Mouse (Mus musculus) liver, embryonic 15.5 days (tissue): ENCODE results near the gene Pidd1. TPM values are rescaled to one million over a fixed set of nuclear protein-coding genes. Genes with fewer than 3 reads are reported as not detected.
A peak's percentile ranks its signal among the peaks of the same experiment; 100 is the strongest.

Experiments
- ATAC-seq: fragments of 200-750 bp; cut with Nextera tagmentation; 2 replicates; pipeline ENCODE4 v1.8.0; 2017; ENCODE audit warnings: moderate number of reproducible peaks, mild to moderate bottlenecking, moderate library complexity; ENCODE audit not compliant: insufficient read depth
- H3K27ac ChIP-seq: fragments of 300-500 bp; sonication (generic); replicated peaks from 2 replicates; pipeline ENCODE4 v1.5.1; 2015; ENCODE audit warnings: mild to moderate bottlenecking, inconsistent platforms
- H3K27me3 ChIP-seq: fragments of 300-500 bp; sonication (generic); 2 replicates; pipeline ENCODE4 v1.6.1; 2015; ENCODE audit warnings: mild to moderate bottlenecking, inconsistent platforms
- H3K36me3 ChIP-seq: fragments of 300-500 bp; sonication (generic); replicated peaks from 2 replicates; pipeline ENCODE4 v1.6.1; 2015; ENCODE audit warnings: moderate library complexity, mild to moderate bottlenecking, inconsistent platforms
- H3K4me1 ChIP-seq: fragments of 300-500 bp; sonication (generic); replicated peaks from 2 replicates; pipeline ENCODE4 v1.6.1; 2015; ENCODE audit warnings: inconsistent platforms
- H3K4me2 ChIP-seq: fragments of 300-500 bp; sonication (generic); 2 replicates; pipeline ENCODE4 v1.6.1; 2015; ENCODE audit warnings: moderate library complexity, mild to moderate bottlenecking, inconsistent platforms
- H3K4me3 ChIP-seq: fragments of 300-500 bp; sonication (generic); replicated peaks from 2 replicates; pipeline ENCODE4 v1.5.1; 2015; ENCODE audit warnings: mild to moderate bottlenecking, inconsistent platforms
- H3K9ac ChIP-seq: fragments of 300-500 bp; sonication (generic); 2 replicates; pipeline ENCODE4 v1.6.1; 2015; ENCODE audit warnings: moderate library complexity, mild to moderate bottlenecking, inconsistent platforms
- H3K9me3 ChIP-seq: fragments of 300-500 bp; sonication (generic); replicated peaks from 2 replicates; pipeline ENCODE4 v1.6.1; 2016; ENCODE audit warnings: inconsistent platforms
- WGBS: fragments of 180-500 bp; shearing (Covaris S2); methylation state at CpG from one replicate; pipeline ENCODE4 v1.1.7; 2015; ENCODE audit warnings: mixed read lengths; ENCODE audit not compliant: insufficient replicate concordance; 5-methylcytosine and 5-hydroxymethylcytosine counted together
- polyA plus RNA-seq: library from polyadenylated mRNA; unstranded; fragments of >200 nt; fragmentation: Nextera tagmentation; extraction: Ambion mirVana; gene quantifications from 2 replicates; pipeline ENCODE4 v1.2.1, GENCODE M21; 2015

Gene Pidd1
- polyA plus RNA-seq, 1 experiment from 2014 or later: 10.3 TPM

- WGBS: 86% methylated on average over 13 of the region's 13 CpGs
- no peaks in the 10 kb centered on the region for H3K27me3 ChIP-seq
- peak overlapping the region; percentile 82; the same call in 1 of the 2 replicates for H3K27ac ChIP-seq
- H3K4me1 ChIP-seq: peaks cover 74% of the 10 kb centered on the region
- peaks cover 47% of the 10 kb centered on the region for H3K36me3 ChIP-seq
- no peak for ATAC-seq
- H3K9ac ChIP-seq: peak overlapping the region; percentile 75
- H3K4me3 ChIP-seq: peak overlapping the region; percentile 68
- no peaks in the 10 kb centered on the region for H3K9me3 ChIP-seq
- peak overlapping the region; percentile 94 for H3K4me2 ChIP-seq
Observed at GRCm38 (mm10) chr7:141442199-141442598, 1.6 kb downstream of the Pidd1 start.

- Histone ChIP-seq H3K36me3 (peaks cover 47% of the 10 kb centered on the region), H3K27me3 (no peaks in the 10 kb centered on the region), H3K27ac (no peak overlapping the region), H3K9me3 (no peaks in the 10 kb centered on the region), H3K4me2 (peak overlapping the region; percentile 94), H3K4me3 (peak overlapping the region; percentile 68; the same call in 1 of the 2 replicates), H3K9ac (no peak overlapping the region; the same call in 1 of the 2 replicates), H3K4me1 (peaks cover 75% of the 10 kb centered on the region)
- ATAC-seq: no peak
- 86% methylated on average over 9 of the region's 9 CpGs for WGBS
Observed at GRCm38 (mm10) chr7:141441460-141441859, 2.4 kb downstream of the Pidd1 start.

DNA sequence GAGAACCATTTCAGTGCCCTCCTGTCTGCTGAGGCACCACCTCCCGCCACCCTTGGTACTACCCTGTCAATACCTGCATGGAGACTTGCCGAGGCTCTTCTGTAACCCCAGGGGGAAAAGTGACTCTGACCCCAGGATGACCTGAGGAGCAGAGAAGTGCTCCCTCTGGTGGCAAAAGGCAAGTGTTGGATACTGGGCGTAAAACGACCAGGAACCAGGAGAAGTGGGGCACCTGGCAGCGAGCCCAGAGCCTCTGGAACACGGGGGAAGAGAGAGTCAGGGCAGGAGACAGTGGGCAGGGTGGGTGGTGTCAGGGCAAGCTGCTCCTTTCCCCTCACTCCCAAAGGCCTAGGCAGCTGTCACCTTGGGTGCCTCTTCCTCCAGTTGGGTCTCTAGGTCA, 3.2 kb downstream of the Pidd1 start:
- no peak overlapping the region for H3K27ac ChIP-seq
- no peaks in the 10 kb centered on the region for H3K27me3 ChIP-seq
- peaks cover 47% of the 10 kb centered on the region for H3K36me3 ChIP-seq
- ATAC-seq: no peak
- H3K4me1 ChIP-seq: peaks cover 78% of the 10 kb centered on the region
- no peak overlapping the region for H3K4me3 ChIP-seq
- 33% methylated on average over 6 of the region's 6 CpGs for WGBS
- no peak overlapping the region for H3K4me2 ChIP-seq
- H3K9me3 ChIP-seq: no peaks in the 10 kb centered on the region
- no peak overlapping the region for H3K9ac ChIP-seq

DNA sequence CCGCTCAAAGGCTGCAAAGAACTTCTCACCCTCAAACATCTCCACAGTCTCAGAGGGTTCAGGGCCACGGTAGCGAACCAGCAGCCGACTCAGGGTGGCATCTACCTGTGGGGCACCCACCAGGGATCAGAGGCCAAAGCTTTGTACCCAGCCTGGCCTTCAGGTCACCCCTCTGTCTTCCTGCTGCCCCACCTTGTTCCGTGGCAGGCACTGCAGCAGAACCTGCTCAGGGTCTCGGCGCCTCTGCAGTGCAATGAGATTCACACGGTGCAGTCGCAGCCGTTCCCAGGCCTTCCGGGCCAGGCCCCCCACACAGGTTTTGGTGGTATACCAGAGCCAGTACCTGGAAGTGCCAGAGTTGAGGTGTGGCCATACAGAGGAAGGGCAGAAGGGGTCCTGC, 4.0 kb downstream of the Pidd1 start:
- Histone ChIP-seq H3K27ac (no peak overlapping the region; the same call in 1 of the 2 replicates), H3K9ac (no peak overlapping the region), H3K9me3 (no peaks in the 10 kb centered on the region), H3K4me3 (no peak overlapping the region), H3K27me3 (no peaks in the 10 kb centered on the region), H3K36me3 (peaks cover 47% of the 10 kb centered on the region), H3K4me1 (peaks cover 84% of the 10 kb centered on the region), H3K4me2 (no peak overlapping the region)
- ATAC-seq: no peak
- 94% methylated on average over 11 of the region's 11 CpGs for WGBS

GRCm38 (mm10) chr7:141439140-141439679, 4.6 kb downstream of the Pidd1 start:
- peaks cover 84% of the 10 kb centered on the region for H3K4me1 ChIP-seq
- H3K4me2 ChIP-seq: no peak overlapping the region
- H3K27me3 ChIP-seq: no peaks in the 10 kb centered on the region
- no peak overlapping the region for H3K9ac ChIP-seq
- no peaks in the 10 kb centered on the region for H3K9me3 ChIP-seq
- no peak overlapping the region for H3K4me3 ChIP-seq
- H3K27ac ChIP-seq: no peak overlapping the region
- peaks cover 47% of the 10 kb centered on the region for H3K36me3 ChIP-seq
- ATAC-seq: no peak
- WGBS: 90% methylated on average over 10 of the region's 10 CpGs

- Histone ChIP-seq H3K36me3 (peaks cover 53% of the 10 kb centered on the region), H3K4me3 (no peak overlapping the region), H3K9me3 (no peaks in the 10 kb centered on the region), H3K4me1 (peaks cover 84% of the 10 kb centered on the region), H3K27ac (0 out of 2 replicates have a peak overlapping the region, but pooled peaks have one; percentile 63), H3K4me2 (no peak overlapping the region), H3K9ac (peak overlapping the region; percentile 69; the same call in 1 of the 2 replicates), H3K27me3 (no peaks in the 10 kb centered on the region)
- 81% methylated on average over 12 of the region's 12 CpGs for WGBS
- no peak for ATAC-seq
Observed at GRCm38 (mm10) chr7:141438201-141438968, 5.4 kb downstream of the Pidd1 start.

- H3K4me3 ChIP-seq: peak within 1 kb of the TSS; percentile 68
- H3K4me1 ChIP-seq: peaks cover 83% of the 10 kb centered on the region
- H3K27ac ChIP-seq: peak within 1 kb of the TSS; percentile 63
- H3K4me2 ChIP-seq: peak within 1 kb of the TSS; percentile 97
- no peaks in the 10 kb centered on the region for H3K27me3 ChIP-seq
- H3K9ac ChIP-seq: peak within 1 kb of the TSS; percentile 69
- H3K36me3 ChIP-seq: peaks cover 61% of the 10 kb centered on the region
- peak; percentile 73 for ATAC-seq
- no peaks in the 10 kb centered on the region for H3K9me3 ChIP-seq
- 7% methylated on average over 53 of the region's 53 CpGs for WGBS
Observed at GRCm38 (mm10) chr7:141437178-141438120, 6.4 kb downstream of the Pidd1 start, which contains the start of gene Slc25a22. Slc25a22 (minus strand) TSS chr7:141437892.

DNA sequence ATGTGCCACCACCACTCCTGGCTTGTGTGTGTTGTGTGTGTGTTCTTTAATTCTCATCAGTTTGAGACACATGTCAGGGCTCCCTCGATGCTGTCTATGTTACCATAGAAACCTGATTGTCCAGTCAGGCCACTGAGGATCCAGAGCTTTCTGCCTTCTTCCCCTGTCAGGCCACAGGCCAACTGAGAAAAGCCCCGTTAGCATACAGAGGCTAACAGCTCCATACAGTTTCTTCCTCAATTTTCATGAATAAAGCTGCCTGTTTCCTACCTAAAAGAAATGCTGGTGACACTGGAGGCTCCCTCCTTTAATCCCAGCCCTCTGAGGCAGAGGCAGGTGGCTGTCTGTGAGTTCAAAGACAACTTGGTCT, 7.3 kb downstream of the Pidd1 start:
- 33% methylated on average over 2 of the region's 2 CpGs for WGBS
- H3K4me2 ChIP-seq: peak overlapping the region; percentile 97
- no peaks in the 10 kb centered on the region for H3K27me3 ChIP-seq
- H3K9ac ChIP-seq: peak overlapping the region; percentile 69
- ATAC-seq: no peak
- H3K9me3 ChIP-seq: no peaks in the 10 kb centered on the region
- peak overlapping the region; percentile 68 for H3K4me3 ChIP-seq
- H3K27ac ChIP-seq: peak overlapping the region; percentile 63
- H3K36me3 ChIP-seq: peaks cover 62% of the 10 kb centered on the region
- peaks cover 77% of the 10 kb centered on the region for H3K4me1 ChIP-seq

GRCm38 (mm10) chr7:141435856-141436522, 7.8 kb downstream of the Pidd1 start:
- peak overlapping the region; percentile 63 for H3K27ac ChIP-seq
- no peak for ATAC-seq
- no peaks in the 10 kb centered on the region for H3K9me3 ChIP-seq

GRCm38 (mm10) chr7:141435129-141435855, 8.5 kb downstream of the Pidd1 start:
- peak overlapping the region; percentile 97 for H3K4me2 ChIP-seq
- 4% methylated on average over 17 of the region's 17 CpGs for WGBS
- H3K4me1 ChIP-seq: peaks cover 65% of the 10 kb centered on the region

More at GRCm38 (mm10) chr7:141435856-141436522, 7.8 kb downstream of the Pidd1 start:
- peak overlapping the region; percentile 50 for H3K4me3 ChIP-seq
- no peaks in the 10 kb centered on the region for H3K27me3 ChIP-seq
- WGBS: 72% methylated on average over 9 of the region's 9 CpGs
- peaks cover 62% of the 10 kb centered on the region for H3K36me3 ChIP-seq
- H3K4me1 ChIP-seq: peaks cover 72% of the 10 kb centered on the region
- H3K4me2 ChIP-seq: peak overlapping the region; percentile 97
- H3K9ac ChIP-seq: 0 out of 2 replicates have a peak overlapping the region, but pooled peaks have one; percentile 19

More at GRCm38 (mm10) chr7:141435129-141435855, 8.5 kb downstream of the Pidd1 start:
- Histone ChIP-seq H3K4me3 (peak overlapping the region; percentile 50), H3K36me3 (peaks cover 56% of the 10 kb centered on the region), H3K27me3 (no peaks in the 10 kb centered on the region), H3K9ac (peak overlapping the region; percentile 60), H3K27ac (peak overlapping the region; percentile 63), H3K9me3 (no peaks in the 10 kb centered on the region)
- peak; percentile 47 for ATAC-seq
